Mouse (Mus musculus): ENCODE results near the gene 4632433K11Rik. TPM values are rescaled to one million over a fixed set of nuclear protein-coding genes. Genes with fewer than 3 reads are reported as not detected.
A peak's percentile ranks its signal among the peaks of the same experiment; 100 is the strongest.

4632433K11Rik gene
- polyA plus RNA-seq, 1 experiment from 2014 or later: not detected

DNA sequence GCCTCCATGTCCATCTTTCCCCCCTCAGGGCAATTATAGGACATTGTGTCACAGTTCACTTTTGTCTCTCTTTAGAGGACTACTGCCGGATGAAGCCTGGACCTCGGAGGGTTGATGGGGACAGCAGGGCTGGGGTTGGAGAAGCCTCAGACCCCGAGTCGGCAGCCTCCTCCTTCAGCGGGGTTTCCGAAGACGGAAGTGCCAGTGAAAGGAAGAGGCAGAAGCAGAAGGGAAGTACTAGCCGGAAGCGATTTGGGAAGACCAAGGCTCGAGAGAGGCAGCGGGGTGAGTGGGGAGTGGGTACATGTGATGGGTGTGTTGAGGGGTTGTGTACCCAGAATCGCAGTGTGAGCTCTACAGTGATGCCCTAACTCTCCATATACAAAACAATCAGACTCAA lies 25.5 kb downstream of the 4632433K11Rik start:
- no peaks in the 10 kb centered on the region for H3K9me3 ChIP-seq (ENCODE audit: control insufficient read depth, low read length)
- no peak for ATAC-seq
- peaks cover 51% of the 10 kb centered on the region for H3K4me1 ChIP-seq (ENCODE audit: control insufficient read depth, insufficient read depth, low read depth, low read length)
- H3K27me3 ChIP-seq (replicated peaks; ENCODE audit: control insufficient read depth, insufficient read depth, low read length): peaks cover 5% of the 10 kb centered on the region
- no peak overlapping the region for H3K4me3 ChIP-seq (ENCODE audit: low read length)
- H3K4me2 ChIP-seq (ENCODE audit: low read length): no peak overlapping the region
- peak overlapping the region; percentile 83; the same call in 1 of the 2 replicates for H3K9ac ChIP-seq (ENCODE audit: low read depth, low read length)
- WGBS: 93% methylated on average over 12 of the region's 12 CpGs
- H3K27ac ChIP-seq (ENCODE audit: low read depth, low read length): peak overlapping the region; percentile 99
- no peaks in the 10 kb centered on the region for H3K36me3 ChIP-seq (ENCODE audit: control insufficient read depth, insufficient read depth, low read length)

DNA sequence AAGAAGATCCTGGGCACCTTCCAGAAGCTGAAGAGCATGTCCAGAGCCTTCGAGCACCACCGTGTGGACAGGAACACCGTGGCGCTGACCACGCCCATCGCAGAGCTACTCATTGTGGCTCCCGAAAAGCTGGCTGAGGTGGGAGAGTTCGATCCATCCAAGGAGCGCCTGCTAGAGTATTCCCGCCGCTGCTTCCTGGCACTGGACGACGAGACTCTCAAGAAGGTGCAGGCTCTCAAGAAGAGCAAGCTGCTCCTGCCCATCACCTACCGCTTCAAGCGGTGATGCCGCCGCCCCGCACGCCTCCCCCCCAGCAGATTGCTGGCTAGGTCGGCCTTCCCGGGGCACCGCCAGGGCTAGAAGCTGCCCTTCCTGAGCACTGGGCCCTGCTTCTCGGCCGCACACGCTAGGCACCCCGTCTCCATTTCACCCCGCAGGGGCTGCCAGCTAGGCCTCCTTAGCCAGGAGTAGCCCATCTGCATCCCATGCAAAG lies 26.4 kb downstream of the 4632433K11Rik start:
- Histone ChIP-seq H3K4me3 (ENCODE audit: low read length) (peak overlapping the region; percentile 74), H3K27me3 (replicated peaks; ENCODE audit: control insufficient read depth, insufficient read depth, low read length) (no peaks in the 10 kb centered on the region; the same call in 1 of the 2 replicates), H3K36me3 (ENCODE audit: control insufficient read depth, insufficient read depth, low read length) (no peaks in the 10 kb centered on the region), H3K4me1 (ENCODE audit: control insufficient read depth, insufficient read depth, low read depth, low read length) (peaks cover 46% of the 10 kb centered on the region), H3K4me2 (ENCODE audit: low read length) (peak overlapping the region; percentile 96), H3K27ac (ENCODE audit: low read depth, low read length) (peak overlapping the region; percentile 99), H3K9ac (ENCODE audit: low read depth, low read length) (peak overlapping the region; percentile 83), H3K9me3 (ENCODE audit: control insufficient read depth, low read length) (no peaks in the 10 kb centered on the region)
- 1% methylated on average over 27 of the region's 27 CpGs for WGBS
- peak; percentile 2; the same call in 1 of the 2 replicates for ATAC-seq

GRCm38 (mm10) chr7:5060944-5061773 lies 27.2 kb downstream of the 4632433K11Rik start:
- no peaks in the 10 kb centered on the region for H3K36me3 ChIP-seq (ENCODE audit: control insufficient read depth, insufficient read depth, low read length)
- WGBS: under 1% methylated on average over 60 of the region's 60 CpGs
- no peaks in the 10 kb centered on the region for H3K9me3 ChIP-seq (ENCODE audit: control insufficient read depth, low read length)
- peak overlapping the region; percentile 83 for H3K9ac ChIP-seq (ENCODE audit: low read depth, low read length)
- H3K4me2 ChIP-seq (ENCODE audit: low read length): peak overlapping the region; percentile 96
- no peaks in the 10 kb centered on the region for H3K27me3 ChIP-seq (replicated peaks; ENCODE audit: control insufficient read depth, insufficient read depth, low read length)
- peaks cover 39% of the 10 kb centered on the region for H3K4me1 ChIP-seq (ENCODE audit: control insufficient read depth, insufficient read depth, low read depth, low read length)
- H3K27ac ChIP-seq (ENCODE audit: low read depth, low read length): peak overlapping the region; percentile 99
- H3K4me3 ChIP-seq (ENCODE audit: low read length): peak overlapping the region; percentile 74
- peak; percentile 86 for ATAC-seq

- Histone ChIP-seq H3K36me3 (ENCODE audit: control insufficient read depth, insufficient read depth, low read length) (no peaks in the 10 kb centered on the region), H3K9me3 (ENCODE audit: control insufficient read depth, low read length) (no peaks in the 10 kb centered on the region), H3K27ac (ENCODE audit: low read depth, low read length) (peak within 1 kb of the TSS; percentile 99), H3K27me3 (replicated peaks; ENCODE audit: control insufficient read depth, insufficient read depth, low read length) (no peaks in the 10 kb centered on the region), H3K4me2 (ENCODE audit: low read length) (peak within 1 kb of the TSS; percentile 96), H3K4me1 (ENCODE audit: control insufficient read depth, insufficient read depth, low read depth, low read length) (peaks cover 39% of the 10 kb centered on the region), H3K4me3 (ENCODE audit: low read length) (peak within 1 kb of the TSS; percentile 74), H3K9ac (ENCODE audit: low read depth, low read length) (peak within 1 kb of the TSS; percentile 83)
- under 1% methylated on average over 50 of the region's 65 CpGs for WGBS
- ATAC-seq: peak; percentile 76
Observed at GRCm38 (mm10) chr7:5061774-5062359, 27.9 kb downstream of the 4632433K11Rik start, which contains the start of gene U2af2. Gene U2af2, plus strand, starts transcription at chr7:5062143.

DNA sequence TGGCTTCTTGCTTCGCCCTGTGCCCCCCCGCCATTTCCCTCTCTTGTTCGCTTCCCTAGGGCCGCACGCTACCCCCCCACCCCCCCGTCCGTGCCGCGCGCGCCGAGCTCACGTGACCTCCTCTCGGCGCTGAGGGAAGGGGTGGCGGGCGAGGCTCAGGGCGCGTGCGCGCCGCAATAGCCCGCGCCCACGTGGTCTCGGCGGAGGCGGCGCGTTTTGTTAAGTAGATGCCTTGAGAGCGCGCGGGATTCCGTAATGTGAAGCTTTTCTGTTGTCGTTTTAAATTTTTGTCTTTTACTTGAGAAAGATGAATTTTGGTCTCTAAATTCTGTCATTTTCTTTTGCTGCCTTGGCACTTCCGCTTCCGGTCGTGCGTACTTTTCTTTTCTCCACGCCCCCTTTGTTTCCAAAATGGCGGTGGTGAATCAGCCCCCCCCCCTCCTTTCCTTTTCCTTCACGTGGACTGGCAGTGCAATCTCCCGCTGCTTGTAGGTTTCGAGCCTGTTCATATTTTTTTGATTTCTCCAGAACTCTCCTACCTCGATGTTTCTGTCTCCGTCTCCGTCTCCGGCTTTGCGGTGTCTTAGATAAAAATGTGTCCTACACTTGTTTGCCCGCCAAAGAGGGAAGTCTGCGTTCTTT lies 28.6 kb downstream of the 4632433K11Rik start:
- peak; percentile 45 for ATAC-seq

DNA sequence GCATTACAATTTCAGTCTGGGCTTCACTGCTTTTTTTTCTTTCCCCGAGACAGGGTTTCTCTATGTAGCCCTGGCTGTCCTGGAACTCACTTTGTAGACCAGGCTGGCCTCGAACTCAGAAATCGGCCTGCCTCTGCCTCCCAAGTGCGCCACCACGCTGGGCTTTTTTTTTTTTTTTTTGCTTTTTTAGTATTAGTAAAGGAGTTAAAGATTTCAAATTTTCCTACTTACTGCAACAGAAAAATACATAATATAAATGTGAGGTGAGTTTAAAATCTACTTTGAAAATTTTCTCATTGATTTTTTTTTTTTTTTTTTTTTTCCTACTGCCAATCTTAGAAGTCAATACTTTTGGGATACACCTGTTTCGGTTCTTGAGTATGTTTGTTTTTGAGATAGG lies 31.0 kb downstream of the 4632433K11Rik start:
- Histone ChIP-seq H3K9me3 (ENCODE audit: control insufficient read depth, low read length) (no peaks in the 10 kb centered on the region), H3K4me1 (ENCODE audit: control insufficient read depth, insufficient read depth, low read depth, low read length) (peaks cover 24% of the 10 kb centered on the region), H3K4me2 (ENCODE audit: low read length) (no peak overlapping the region), H3K27ac (ENCODE audit: low read depth, low read length) (no peak overlapping the region), H3K9ac (ENCODE audit: low read depth, low read length) (no peak overlapping the region), H3K27me3 (replicated peaks; ENCODE audit: control insufficient read depth, insufficient read depth, low read length) (no peaks in the 10 kb centered on the region), H3K4me3 (ENCODE audit: low read length) (no peak overlapping the region), H3K36me3 (ENCODE audit: control insufficient read depth, insufficient read depth, low read length) (peaks cover 18% of the 10 kb centered on the region)
- 95% methylated on average over 6 of the region's 6 CpGs for WGBS
- no peak for ATAC-seq

More for the DNA sequence above, 28.6 kb downstream of the 4632433K11Rik start:
- Histone ChIP-seq H3K4me1 (ENCODE audit: control insufficient read depth, insufficient read depth, low read depth, low read length) (peaks cover 38% of the 10 kb centered on the region), H3K9me3 (ENCODE audit: control insufficient read depth, low read length) (no peaks in the 10 kb centered on the region), H3K4me2 (ENCODE audit: low read length) (peak overlapping the region; percentile 96), H3K27me3 (replicated peaks; ENCODE audit: control insufficient read depth, insufficient read depth, low read length) (no peaks in the 10 kb centered on the region), H3K27ac (ENCODE audit: low read depth, low read length) (peak overlapping the region; percentile 99), H3K36me3 (ENCODE audit: control insufficient read depth, insufficient read depth, low read length) (peaks cover 3% of the 10 kb centered on the region), H3K9ac (ENCODE audit: low read depth, low read length) (peak overlapping the region; percentile 77), H3K4me3 (ENCODE audit: low read length) (peak overlapping the region; percentile 74)
- WGBS: under 1% methylated on average over 51 of the region's 51 CpGs

- 96% methylated on average over 1 of the region's 1 CpGs for WGBS
- no peak for ATAC-seq
Observed at GRCm38 (mm10) chr7:5073586-5073985, 39.7 kb downstream of the 4632433K11Rik start.

GRCm38 (mm10) chr7:5074984-5075383 lies 41.1 kb downstream of the 4632433K11Rik start:
- WGBS: 92% methylated on average over 5 of the region's 5 CpGs

More at GRCm38 (mm10) chr7:5073586-5073985, 39.7 kb downstream of the 4632433K11Rik start:
- Histone ChIP-seq H3K9me3 (ENCODE audit: control insufficient read depth, low read length) (no peaks in the 10 kb centered on the region), H3K4me2 (ENCODE audit: low read length) (no peak overlapping the region), H3K4me1 (ENCODE audit: control insufficient read depth, insufficient read depth, low read depth, low read length) (no peaks in the 10 kb centered on the region), H3K4me3 (ENCODE audit: low read length) (no peak overlapping the region), H3K27me3 (replicated peaks; ENCODE audit: control insufficient read depth, insufficient read depth, low read length) (no peaks in the 10 kb centered on the region), H3K9ac (ENCODE audit: low read depth, low read length) (no peak overlapping the region), H3K36me3 (ENCODE audit: control insufficient read depth, insufficient read depth, low read length) (peaks cover 53% of the 10 kb centered on the region), H3K27ac (ENCODE audit: low read depth, low read length) (no peak overlapping the region)

More at GRCm38 (mm10) chr7:5074984-5075383, 41.1 kb downstream of the 4632433K11Rik start:
- Histone ChIP-seq H3K9me3 (ENCODE audit: control insufficient read depth, low read length) (no peaks in the 10 kb centered on the region), H3K4me2 (ENCODE audit: low read length) (no peak overlapping the region), H3K36me3 (ENCODE audit: control insufficient read depth, insufficient read depth, low read length) (peaks cover 44% of the 10 kb centered on the region), H3K27me3 (replicated peaks; ENCODE audit: control insufficient read depth, insufficient read depth, low read length) (no peaks in the 10 kb centered on the region), H3K4me1 (ENCODE audit: control insufficient read depth, insufficient read depth, low read depth, low read length) (no peaks in the 10 kb centered on the region), H3K4me3 (ENCODE audit: low read length) (no peak overlapping the region), H3K27ac (ENCODE audit: low read depth, low read length) (no peak overlapping the region), H3K9ac (ENCODE audit: low read depth, low read length) (no peak overlapping the region)
- no peak for ATAC-seq

Measured in hindbrain, embryonic 16.5 days (tissue).